Mouse (Mus musculus): Measurements from ENCODE around the gene AI413582. TPM values are rescaled to one million over a fixed set of nuclear protein-coding genes. Genes with fewer than 3 reads are reported as not detected.

Gene AI413582
- total and polyA plus RNA-seq, 3 experiments: 14.6 to 43.6 (median 30.2) TPM

DNA sequence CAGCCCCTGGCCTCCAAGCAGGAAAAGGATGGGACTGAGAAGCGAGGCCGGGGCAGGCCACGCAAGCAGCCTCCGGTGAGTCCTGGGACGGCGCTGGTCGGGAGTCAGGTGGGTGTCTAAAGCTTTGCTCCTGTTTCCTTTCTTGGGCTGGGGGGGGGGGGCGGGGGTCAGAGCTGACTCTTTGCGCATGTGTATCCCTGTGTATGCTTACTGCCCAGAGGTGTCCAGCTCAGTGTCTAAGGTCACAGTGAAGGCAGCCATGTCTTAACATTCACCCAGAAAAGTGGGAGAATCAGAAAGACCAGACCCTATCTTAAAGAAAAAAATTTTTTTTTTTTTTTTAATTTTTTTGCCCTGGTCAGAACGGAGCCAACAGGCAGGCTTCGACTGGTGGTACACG lies 6.0 kb downstream of the AI413582 start:
- H3K4me3 ChIP-seq (replicated peaks in 1 of 3; ENCODE audit: low read depth in 2 of 3, low read length in 2 of 3, poor library complexity in 1 of 3): peak overlapping the region in 2 of 3 experiments; percentile 64 to 78
- peak overlapping the region; percentile 36; the same call in 1 of the 2 replicates for H3K27ac ChIP-seq (ENCODE audit: insufficient read depth, low read depth)
- H3K9me3 ChIP-seq (replicated peaks; ENCODE audit: low read length): peaks cover 8% of the 10 kb centered on the region
- DNase-seq (ENCODE audit: extremely low read depth): no peak
- H3K36me3 ChIP-seq (replicated peaks in 1 of 2; ENCODE audit: control insufficient read depth in 1 of 2, insufficient read depth in 1 of 2, low read length in 1 of 2): peaks cover 16 to 32% of the 10 kb centered on the region in 2 experiments
- H3K79me2 ChIP-seq (replicated peaks; ENCODE audit: control insufficient read depth, extremely low read depth, insufficient read depth, poor library complexity, severe bottlenecking): peaks cover 54% of the 10 kb centered on the region
- peaks cover 21 to 53% of the 10 kb centered on the region in 2 experiments for H3K4me1 ChIP-seq (ENCODE audit: control insufficient read depth in 1 of 2, insufficient read depth in 2 of 2)
- H3K9ac ChIP-seq (ENCODE audit: insufficient read depth, low read depth): peak overlapping the region; percentile 99; the same call in 1 of the 2 replicates
- in situ Hi-C loops (cut with MboI; ENCODE audit: low pct_ligation_motif_present, low pct_unique_long_range_greater_than_20kb, low sequenced_read_pairs) (no loop called here), dilution Hi-C loops (cut with MboI; ENCODE audit: extremely low pct_ligation_motif_present, extremely low pct_unique_long_range_greater_than_20kb, low sequenced_read_pairs) (no loop called here)
- TF ChIP-seq USF1 (IDR thresholded peaks at IDR 0.05; ENCODE audit: low read depth, low read length) (no peak), ZKSCAN1 (IDR thresholded peaks at IDR 0.05; ENCODE audit: borderline replicate concordance, low read depth, low read length) (no peak), NRF1 (IDR thresholded peaks at IDR 0.05; ENCODE audit: low read depth, low read length) (peak; percentile 62)
- peaks cover 2% of the 10 kb centered on the region for H3K27me3 ChIP-seq (replicated peaks)
- H3K4me2 ChIP-seq (ENCODE audit: insufficient read depth, low read depth, poor library complexity, severe bottlenecking): peak overlapping the region; percentile 53

DNA sequence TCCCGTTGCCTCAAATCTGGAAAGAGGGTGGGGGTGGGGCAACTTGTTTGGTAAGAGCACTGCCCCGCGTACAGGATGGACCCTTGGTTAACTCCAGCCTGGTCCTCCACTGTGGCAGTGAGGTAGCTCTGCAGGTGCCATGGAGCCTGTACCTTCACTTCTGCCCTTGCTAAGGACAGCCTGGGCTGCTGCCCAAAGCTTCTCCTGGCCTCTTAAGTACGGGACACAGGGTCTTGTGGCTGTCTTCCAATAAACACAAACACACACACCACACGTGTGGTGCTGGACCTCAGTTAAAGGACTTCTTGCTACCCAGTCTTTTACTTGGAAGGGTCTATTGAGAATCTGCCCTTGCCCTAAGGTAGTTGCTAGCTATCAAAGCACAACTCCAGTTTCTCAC lies 6.7 kb downstream of the AI413582 start:
- H3K36me3 ChIP-seq (replicated peaks in 1 of 2; ENCODE audit: control insufficient read depth in 1 of 2, insufficient read depth in 1 of 2, low read length in 1 of 2): peaks cover 11 to 26% of the 10 kb centered on the region in 2 experiments
- H3K9ac ChIP-seq (ENCODE audit: insufficient read depth, low read depth): peak overlapping the region; percentile 99; the same call in 1 of the 2 replicates
- H3K27ac ChIP-seq (ENCODE audit: insufficient read depth, low read depth): peak overlapping the region; percentile 59; the same call in 1 of the 2 replicates
- peaks cover 8% of the 10 kb centered on the region for H3K9me3 ChIP-seq (replicated peaks; ENCODE audit: low read length)
- peak overlapping the region; percentile 53 for H3K4me2 ChIP-seq (ENCODE audit: insufficient read depth, low read depth, poor library complexity, severe bottlenecking)
- peaks cover 7% of the 10 kb centered on the region for H3K27me3 ChIP-seq (replicated peaks)
- peak overlapping the region; percentile 64 to 78 (median 65) for H3K4me3 ChIP-seq (replicated peaks in 1 of 3; ENCODE audit: low read depth in 2 of 3, low read length in 2 of 3, poor library complexity in 1 of 3)
- H3K4me1 ChIP-seq (ENCODE audit: control insufficient read depth in 1 of 2, insufficient read depth in 2 of 2): peaks cover 15 to 45% of the 10 kb centered on the region in 2 experiments
- DNase-seq (ENCODE audit: extremely low read depth): no peak
- TF ChIP-seq POLR2A (IDR thresholded peaks at IDR 0.05; ENCODE audit: low read depth, low read length) (no peak), PAX5 (IDR thresholded peaks at IDR 0.05; ENCODE audit: low read length) (no peak), MXI1 (IDR thresholded peaks at IDR 0.05; ENCODE audit: low read depth, low read length) (0 out of 2 replicates have a peak, but pooled peaks have one; percentile 48), USF2 (conservative IDR thresholded peaks at IDR 0.05; ENCODE audit: low read depth, low read length) (no peak), TCF12 (IDR thresholded peaks at IDR 0.05; ENCODE audit: low read depth, low read length) (no peak), EP300 (IDR thresholded peaks at IDR 0.05; ENCODE audit: low read length) (no peak), MYC (IDR thresholded peaks at IDR 0.05; ENCODE audit: low read depth, low read length) (no peak; the same call in 1 of the 2 replicates), MAX (IDR thresholded peaks at IDR 0.05; ENCODE audit: low read length) (peak; percentile 42; the same call in 1 of the 2 replicates), MAFK (IDR thresholded peaks at IDR 0.05; ENCODE audit: insufficient replicate concordance, low read length) (no peak), ZMIZ1 (IDR thresholded peaks at IDR 0.05; ENCODE audit: low read depth, low read length) (0 out of 2 replicates have a peak, but pooled peaks have one; percentile 20), ZKSCAN1 (IDR thresholded peaks at IDR 0.05; ENCODE audit: borderline replicate concordance, low read depth, low read length) (no peak), NRF1 (IDR thresholded peaks at IDR 0.05; ENCODE audit: low read depth, low read length) (0 out of 2 replicates have a peak, but pooled peaks have one; percentile 9)
- dilution Hi-C loops (cut with MboI; ENCODE audit: extremely low pct_ligation_motif_present, extremely low pct_unique_long_range_greater_than_20kb, low sequenced_read_pairs): no loop called here
- in situ Hi-C loops (cut with MboI; ENCODE audit: low pct_ligation_motif_present, low pct_unique_long_range_greater_than_20kb, low sequenced_read_pairs): no loop called here
- peaks cover 54% of the 10 kb centered on the region for H3K79me2 ChIP-seq (replicated peaks; ENCODE audit: control insufficient read depth, extremely low read depth, insufficient read depth, poor library complexity, severe bottlenecking)
